In genomic region chr2:132031364-132032095, GRCm38 (mm10) we compare ENCODE assay signal across 10 mouse cellular contexts. TPM values are rescaled to one million over a fixed set of nuclear protein-coding genes. Genes with fewer than 3 reads are reported as not detected.
DNase-seq lines count a peak whose midpoint lies in the region; ATAC-seq and TF ChIP-seq lines count a peak whose summit lies in the region.
"Had no signal": no experiment of that assay in that cellular context is flagged by ENCODE, and none has a peak within 500 bp of the region (broad histone marks: within the 10 kb centered on the region; RNA-seq: fewer than 3 reads in every experiment).

No protein-coding gene starts in this region.

- TF ChIP-seq CTCF in layer of hippocampus, adult 2 months (conservative IDR thresholded peaks at IDR 0.05), result no peak
- no peak for TF ChIP-seq CTCF in small intestine, adult 2 months (IDR thresholded peaks at IDR 0.05; ENCODE audit: extremely low read depth, insufficient read length, insufficient replicate concordance, low read depth, low read length)

- H3K4me1 ChIP-seq in forebrain, embryonic 12.5 days, result peaks cover 45% of the 10 kb centered on the region
- peaks cover 21% of the 10 kb centered on the region; the same call in 1 of the 2 replicates for H3K4me1 ChIP-seq in intestine, embryonic 16.5 days (ENCODE audit: control insufficient read depth, insufficient read depth, low read length)
- H3K4me1 ChIP-seq in small intestine, adult 2 months (ENCODE audit: control insufficient read depth, insufficient read depth, insufficient read length, low read length), result 0 out of 2 replicates have a peak, but pooled peaks cover 7% of the 10 kb centered on the region

- intact Hi-C loops in gastrocnemius, postnatal 36 days (cut with DNase I), result no loop called here
- intact Hi-C loops in left cerebral cortex, postnatal 10 days (cut with DNase I), result no loop called here

- no peak overlapping the region for H3K4me3 ChIP-seq in layer of hippocampus, adult 2 months
- H3K4me3 ChIP-seq in forebrain, embryonic 12.5 days (replicated peaks), result no peak overlapping the region
- H3K4me3 ChIP-seq in intestine, embryonic 16.5 days (ENCODE audit: low read length), result no peak overlapping the region
- no peak overlapping the region for H3K4me3 ChIP-seq in small intestine, adult 2 months (ENCODE audit: low read depth, low read length)
- H3K4me3 ChIP-seq: liver, embryonic 13.5 days had no signal

- peak overlapping the region; percentile 95 for H3K27ac ChIP-seq in layer of hippocampus, adult 2 months
- H3K27ac ChIP-seq in forebrain, embryonic 12.5 days, result peak overlapping the region; percentile 89; the same call in 1 of the 2 replicates
- peak overlapping the region; percentile 78; the same call in 1 of the 2 replicates for H3K27ac ChIP-seq in intestine, embryonic 16.5 days (ENCODE audit: low read length)
- peak overlapping the region; percentile 50; the same call in 1 of the 2 replicates for H3K27ac ChIP-seq in small intestine, adult 2 months (ENCODE audit: insufficient read depth, low read depth, low read length)
- H3K27ac ChIP-seq: liver, embryonic 13.5 days had no signal

- peaks cover 10% of the 10 kb centered on the region for H3K27me3 ChIP-seq in forebrain, embryonic 12.5 days
- 0 out of 2 replicates have a peak, but pooled peaks cover 11% of the 10 kb centered on the region for H3K27me3 ChIP-seq in intestine, embryonic 16.5 days (replicated peaks; ENCODE audit: control insufficient read depth, insufficient read depth, low read length)
- peaks cover 8% of the 10 kb centered on the region for H3K27me3 ChIP-seq in small intestine, adult 2 months (ENCODE audit: control insufficient read depth, insufficient read depth, low read length)

- H3K36me3 ChIP-seq in forebrain, embryonic 12.5 days (replicated peaks), result no peaks in the 10 kb centered on the region
- no peaks in the 10 kb centered on the region for H3K36me3 ChIP-seq in intestine, embryonic 16.5 days (ENCODE audit: control insufficient read depth, insufficient read depth, low read length)
- H3K36me3 ChIP-seq in small intestine, adult 2 months (ENCODE audit: control insufficient read depth, insufficient read depth, low read length), result no peaks in the 10 kb centered on the region
- H3K36me3 ChIP-seq: liver, embryonic 13.5 days had no signal

- no peak overlapping the region; the same call in 1 of the 2 replicates for H3K4me2 ChIP-seq in forebrain, embryonic 12.5 days
- no peak overlapping the region for H3K4me2 ChIP-seq in intestine, embryonic 16.5 days (ENCODE audit: low read depth, low read length)

- 63% methylated on average over 11 of the region's 11 CpGs for WGBS in forebrain, embryonic 12.5 days
- WGBS in intestine, embryonic 16.5 days, result 80% methylated on average over 11 of the region's 11 CpGs
- WGBS in small intestine, adult 2 months, result 79% methylated on average over 11 of the region's 11 CpGs

- no peaks in the 10 kb centered on the region for H3K9me3 ChIP-seq in forebrain, embryonic 12.5 days
- H3K9me3 ChIP-seq in intestine, embryonic 16.5 days (ENCODE audit: control insufficient read depth, low read length), result no peaks in the 10 kb centered on the region
- H3K9me3 ChIP-seq: liver, embryonic 13.5 days had no signal

- ATAC-seq in forebrain, embryonic 12.5 days (ENCODE audit: low FRiP score), result no peak
- ATAC-seq in intestine, embryonic 16.5 days, result no peak
- ATAC-seq in megakaryocyte, adult 5-6 weeks (ENCODE audit: poor library complexity, severe bottlenecking), result no peak

- TF ChIP-seq POLR2A in small intestine, adult 2 months (IDR thresholded peaks at IDR 0.05; ENCODE audit: low read depth, low read length), result no peak

- H3K9ac ChIP-seq in forebrain, embryonic 12.5 days, result no peak overlapping the region
- H3K9ac ChIP-seq in intestine, embryonic 16.5 days (ENCODE audit: low read depth, low read length), result no peak overlapping the region
- H3K9ac ChIP-seq: liver, embryonic 13.5 days had no signal

- no peak for DNase-seq in layer of hippocampus, adult 2 months (ENCODE audit: low spot score in 2 of 2)
- DNase-seq in layer of hippocampus, adult 11-12 months (ENCODE audit: low spot score), result no peak
- no peak for DNase-seq in gastrocnemius, postnatal 36 days
- DNase-seq in left cerebral cortex, postnatal 10 days (ENCODE audit: extremely low spot score in 1 of 2, low spot score in 2 of 2), result no peak
- DNase-seq: liver, embryonic 13.5 days; thymus, adult 2 months had no signal

RNA-seq across cellular contexts. Expression of gene Rassf2, which starts 1.5 kb away (rescaled TPM):
- 10 to 100 TPM; 39.9 to 43.2 TPM for total RNA-seq in layer of hippocampus, adult 2 months (2021)
- polyA plus RNA-seq in forebrain, embryonic 12.5 days (2016; fragmentation: Nextera tagmentation; extraction: Ambion mirVana), result 27.8 and 34.1 TPM in 2 replicates
- 8.2 and 9.0 TPM in 2 replicates for polyA plus RNA-seq in intestine, embryonic 16.5 days (2015; fragmentation: Nextera tagmentation; extraction: Ambion mirVana)
- 7.5 and 11.9 TPM in 2 replicates for polyA plus RNA-seq in small intestine, adult 2 months (2012; rRNA removed)
- total RNA-seq in megakaryocyte, adult 5-6 weeks (2015), result 62.4 and 70.2 TPM in 2 replicates
- total RNA-seq in megakaryocyte, adult 5-6 weeks (2017), result 113 and 118 TPM in 2 replicates
- 1 to 10 TPM; 5.0 to 5.2 TPM for total RNA-seq in gastrocnemius, postnatal 36 days (2021)
- total RNA-seq in left cerebral cortex, postnatal 10 days (2021), result 10 to 100 TPM; 28.0 to 30.4 TPM

Comparison
In these comparisons a context has a peak if more than half of its experiments do, and no peak if none do; other contexts are left out.
1. RNA of gene Rassf2, which starts 1.5 kb away (total RNA-seq): 62.4 to 118 TPM in megakaryocyte, adult 5-6 weeks, 39.9 to 43.2 TPM in layer of hippocampus, adult 2 months and 28.0 to 30.4 TPM in left cerebral cortex, postnatal 10 days; 5.0 to 5.2 TPM in gastrocnemius, postnatal 36 days; every median in the first group is over 4 times any median in the second.
2. Peak in every context shown above with its lines, with median percentiles within 50 percentile points of each other: H3K27ac ChIP-seq.